ENCODE assay signal across 29 mouse cellular contexts in the genomic region with DNA sequence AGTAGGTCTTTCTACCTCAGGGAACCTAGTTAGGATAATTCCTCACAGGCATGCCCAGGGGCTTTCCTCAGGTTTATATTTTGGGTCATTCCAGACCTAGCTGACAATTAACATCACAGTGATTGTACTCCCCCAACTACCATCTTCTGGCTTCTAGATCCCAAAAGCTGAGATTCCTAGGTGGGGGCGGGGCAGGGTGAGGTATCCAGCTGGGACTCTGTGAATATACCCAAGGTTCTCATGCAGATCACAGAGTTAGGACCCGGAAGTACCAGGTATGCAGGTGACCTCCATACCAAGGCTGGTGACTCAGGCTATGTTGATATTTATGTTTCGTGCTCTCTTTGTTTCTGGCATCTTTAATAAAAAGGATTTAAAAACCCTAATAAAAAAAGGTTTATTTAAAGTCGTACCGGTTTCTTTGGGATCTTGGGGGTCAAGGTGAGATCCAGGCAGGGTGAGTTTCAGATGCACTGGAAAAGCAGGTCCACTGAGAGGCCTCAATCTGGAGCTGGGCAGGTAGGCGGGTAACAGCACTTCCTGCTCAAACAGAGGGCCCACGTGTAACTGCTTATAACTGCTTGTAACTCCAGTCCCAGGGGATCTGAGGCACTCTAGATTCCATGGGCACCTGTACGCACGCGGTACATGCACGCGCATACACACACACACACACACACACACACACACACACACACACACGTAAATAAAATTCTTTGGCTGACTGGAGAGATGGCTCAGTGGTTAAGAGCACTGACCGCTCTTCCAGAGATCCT. TPM values are rescaled to one million over a fixed set of nuclear protein-coding genes. Genes with fewer than 3 reads are reported as not detected.
DNase-seq lines count a peak whose midpoint lies in the region; ATAC-seq and TF ChIP-seq lines count a peak whose summit lies in the region.
"Had no signal": no experiment of that assay in that cellular context is flagged by ENCODE, and none has a peak within 500 bp of the region (broad histone marks: within the 10 kb centered on the region; RNA-seq: fewer than 3 reads in every experiment).

No protein-coding gene starts in this region.

- no peak for TF ChIP-seq EP300 in ES-Bruce4 (IDR thresholded peaks at IDR 0.05; ENCODE audit: insufficient read depth, low read depth, low read length)

- no peaks in the 10 kb centered on the region for H3K9me3 ChIP-seq in intestine, embryonic 15.5 days
- H3K9me3 ChIP-seq in intestine, embryonic 16.5 days (ENCODE audit: control insufficient read depth, low read length), result no peaks in the 10 kb centered on the region
- H3K9me3 ChIP-seq in ES-Bruce4 (replicated peaks; ENCODE audit: control insufficient read depth, insufficient read depth, low read length, poor library complexity, severe bottlenecking), result no peaks in the 10 kb centered on the region
- H3K9me3 ChIP-seq in heart, embryonic 12.5 days (replicated peaks), result no peaks in the 10 kb centered on the region
- H3K9me3 ChIP-seq: embryonic facial prominence, embryonic 10.5 days; embryonic facial prominence, embryonic 13.5 days; forebrain, embryonic 12.5 days; forebrain, embryonic 15.5 days; heart, embryonic 13.5 days; hindbrain, embryonic 15.5 days had no signal

- TF ChIP-seq CTCF in ES-Bruce4 (IDR thresholded peaks at IDR 0.05; ENCODE audit: low read depth, low read length), result no peak
- TF ChIP-seq CTCF in small intestine, adult 2 months (IDR thresholded peaks at IDR 0.05; ENCODE audit: extremely low read depth, insufficient read length, insufficient replicate concordance, low read depth, low read length), result no peak

- peaks cover 19% of the 10 kb centered on the region for H3K4me1 ChIP-seq in intestine, embryonic 15.5 days (replicated peaks)
- peaks cover 19% of the 10 kb centered on the region for H3K4me1 ChIP-seq in intestine, embryonic 16.5 days (ENCODE audit: control insufficient read depth, insufficient read depth, low read length)
- H3K4me1 ChIP-seq in ES-Bruce4 (ENCODE audit: control insufficient read depth, insufficient read depth, low read length), result peaks cover 21% of the 10 kb centered on the region
- peaks cover 52% of the 10 kb centered on the region for H3K4me1 ChIP-seq in small intestine, adult 2 months (ENCODE audit: control insufficient read depth, insufficient read depth, insufficient read length, low read length)
- H3K4me1 ChIP-seq in heart, embryonic 12.5 days (replicated peaks), result peaks cover 8% of the 10 kb centered on the region; the same call in 1 of the 2 replicates
- H3K4me1 ChIP-seq: embryonic facial prominence, embryonic 13.5 days; forebrain, embryonic 12.5 days; forebrain, embryonic 15.5 days; hindbrain, embryonic 15.5 days had no signal

- no peaks in the 10 kb centered on the region for H3K36me3 ChIP-seq in intestine, embryonic 15.5 days
- H3K36me3 ChIP-seq in intestine, embryonic 16.5 days (ENCODE audit: control insufficient read depth, insufficient read depth, low read length), result no peaks in the 10 kb centered on the region
- no peaks in the 10 kb centered on the region for H3K36me3 ChIP-seq in ES-Bruce4 (ENCODE audit: control insufficient read depth, insufficient read depth, low read length, poor library complexity, severe bottlenecking)
- 0 out of 2 replicates have a peak, but pooled peaks cover 1% of the 10 kb centered on the region for H3K36me3 ChIP-seq in small intestine, adult 2 months (ENCODE audit: control insufficient read depth, insufficient read depth, low read length)
- no peaks in the 10 kb centered on the region for H3K36me3 ChIP-seq in heart, embryonic 12.5 days
- H3K36me3 ChIP-seq: embryonic facial prominence, embryonic 10.5 days; embryonic facial prominence, embryonic 13.5 days; forebrain, embryonic 12.5 days; forebrain, embryonic 15.5 days; heart, embryonic 13.5 days; hindbrain, embryonic 15.5 days had no signal

- TF ChIP-seq POLR2A in ES-Bruce4 (IDR thresholded peaks at IDR 0.05; ENCODE audit: insufficient read depth, low read length), result peak; percentile 52
- no peak for TF ChIP-seq POLR2A in small intestine, adult 2 months (IDR thresholded peaks at IDR 0.05; ENCODE audit: low read depth, low read length)

- no peak overlapping the region for H3K4me3 ChIP-seq in intestine, embryonic 15.5 days (replicated peaks)
- no peak overlapping the region for H3K4me3 ChIP-seq in intestine, embryonic 16.5 days (ENCODE audit: low read length)
- no peak overlapping the region for H3K4me3 ChIP-seq in ES-Bruce4 (ENCODE audit: low read depth, low read length)
- no peak overlapping the region for H3K4me3 ChIP-seq in small intestine, adult 2 months (ENCODE audit: low read depth, low read length)
- no peak overlapping the region for H3K4me3 ChIP-seq in heart, embryonic 12.5 days
- H3K4me3 ChIP-seq: embryonic facial prominence, embryonic 10.5 days; embryonic facial prominence, embryonic 13.5 days; erythroblast, embryonic 14.5 days; forebrain, embryonic 12.5 days; forebrain, embryonic 15.5 days; heart, adult 2 months; heart, embryonic 13.5 days; hindbrain, embryonic 15.5 days had no signal

- 78% methylated on average over 14 of the region's 14 CpGs for WGBS in intestine, embryonic 15.5 days
- 72% methylated on average over 14 of the region's 14 CpGs for WGBS in intestine, embryonic 16.5 days
- 69% methylated on average over 14 of the region's 14 CpGs for WGBS in small intestine, adult 2 months
- 84% methylated on average over 14 of the region's 14 CpGs for WGBS in heart, embryonic 12.5 days

- H3K9ac ChIP-seq in intestine, embryonic 15.5 days, result no peak overlapping the region
- no peak overlapping the region for H3K9ac ChIP-seq in intestine, embryonic 16.5 days (ENCODE audit: low read depth, low read length)
- H3K9ac ChIP-seq in ES-Bruce4 (ENCODE audit: low read depth, poor library complexity, severe bottlenecking), result no peak overlapping the region
- no peak overlapping the region for H3K9ac ChIP-seq in heart, embryonic 12.5 days
- H3K9ac ChIP-seq: embryonic facial prominence, embryonic 13.5 days; forebrain, embryonic 12.5 days; forebrain, embryonic 15.5 days; heart, embryonic 13.5 days; hindbrain, embryonic 15.5 days had no signal

- DNase-seq in R1 (ENCODE audit: low read depth, low spot score), result peak; percentile 69
- no peak for DNase-seq in cerebellum, postnatal 14 days
- no peak for DNase-seq in thymus, postnatal 0 days (ENCODE audit: low spot score)
- DNase-seq: adrenal gland, adult 2 months; adrenal gland, postnatal 14 days; cerebellum, adult 11 months; cerebellum, adult 2 months; cerebellum, adult 9-11 months; cerebellum, postnatal 36 days; embryo, embryonic 11 days; gastrocnemius, postnatal 10 days; gastrocnemius, postnatal 36 days; heart, adult 2 months; heart, postnatal 14 days; heart, postnatal 4 days; kidney, adult 2 months had no signal

- no peak overlapping the region for H3K4me2 ChIP-seq in intestine, embryonic 15.5 days (replicated peaks)
- no peak overlapping the region for H3K4me2 ChIP-seq in intestine, embryonic 16.5 days (ENCODE audit: low read depth, low read length)
- H3K4me2 ChIP-seq in heart, embryonic 12.5 days, result no peak overlapping the region
- H3K4me2 ChIP-seq: embryonic facial prominence, embryonic 13.5 days; forebrain, embryonic 12.5 days; forebrain, embryonic 15.5 days; heart, embryonic 13.5 days; hindbrain, embryonic 15.5 days had no signal

- ATAC-seq in intestine, embryonic 15.5 days, result peak; percentile 42; the same call in 1 of the 2 replicates
- ATAC-seq in intestine, embryonic 16.5 days, result no peak; the same call in 1 of the 2 replicates
- no peak for ATAC-seq in heart, embryonic 12.5 days (ENCODE audit: insufficient number of reproducible peaks, low FRiP score)
- ATAC-seq: forebrain, embryonic 15.5 days had no signal

- no peaks in the 10 kb centered on the region for H3K27me3 ChIP-seq in intestine, embryonic 15.5 days (replicated peaks)
- H3K27me3 ChIP-seq in intestine, embryonic 16.5 days (replicated peaks; ENCODE audit: control insufficient read depth, insufficient read depth, low read length), result no peaks in the 10 kb centered on the region
- no peaks in the 10 kb centered on the region for H3K27me3 ChIP-seq in ES-Bruce4 (ENCODE audit: control insufficient read depth, insufficient read depth, low read length, poor library complexity, severe bottlenecking)
- no peaks in the 10 kb centered on the region for H3K27me3 ChIP-seq in small intestine, adult 2 months (ENCODE audit: control insufficient read depth, insufficient read depth, low read length)
- 0 out of 2 replicates have a peak, but pooled peaks cover 8% of the 10 kb centered on the region for H3K27me3 ChIP-seq in heart, embryonic 12.5 days (replicated peaks)
- H3K27me3 ChIP-seq: embryonic facial prominence, embryonic 13.5 days; forebrain, embryonic 12.5 days; forebrain, embryonic 15.5 days; heart, embryonic 13.5 days; hindbrain, embryonic 15.5 days had no signal

- no peak overlapping the region for H3K27ac ChIP-seq in intestine, embryonic 15.5 days
- no peak overlapping the region for H3K27ac ChIP-seq in intestine, embryonic 16.5 days (ENCODE audit: low read length)
- H3K27ac ChIP-seq in ES-Bruce4 (ENCODE audit: insufficient read depth, low read length), result no peak overlapping the region
- peak overlapping the region; percentile 23 for H3K27ac ChIP-seq in small intestine, adult 2 months (ENCODE audit: insufficient read depth, low read depth, low read length)
- no peak overlapping the region for H3K27ac ChIP-seq in heart, embryonic 12.5 days (ENCODE audit: poor library complexity, severe bottlenecking)
- H3K27ac ChIP-seq: embryonic facial prominence, embryonic 10.5 days; embryonic facial prominence, embryonic 13.5 days; forebrain, embryonic 12.5 days; forebrain, embryonic 15.5 days; heart, embryonic 13.5 days; hindbrain, embryonic 15.5 days had no signal

RNA-seq across cellular contexts. Expression of a gene that starts 31.8 kb away (rescaled TPM):
- polyA plus RNA-seq in intestine, embryonic 15.5 days (2015; fragmentation: Nextera tagmentation; extraction: Ambion mirVana), result 0.26 and 0.32 TPM in 2 replicates
- polyA plus RNA-seq in intestine, embryonic 16.5 days (2015; fragmentation: Nextera tagmentation; extraction: Ambion mirVana), result 0.34 and 0.81 TPM in 2 replicates
- not detected in 2 replicates for polyA plus RNA-seq in ES-Bruce4 (2011; ENCODE audit: insufficient read depth, insufficient read length, low read depth, missing spikeins)
- polyA plus RNA-seq in small intestine, adult 2 months (2012; rRNA removed), result 0.25 and 1.6 TPM in 2 replicates
- polyA plus RNA-seq in thymus, postnatal 0 days (2015; fragmentation: Nextera tagmentation; extraction: Ambion mirVana), result 0.94 and 1.2 TPM in 2 replicates
- polyA plus RNA-seq in heart, embryonic 12.5 days (2016; fragmentation: Nextera tagmentation; extraction: Ambion mirVana), result 0.22 TPM in 1 of 2 replicates, not detected in the other
- polyA plus RNA-seq: embryonic facial prominence, embryonic 10.5 days; embryonic facial prominence, embryonic 13.5 days; erythroblast, embryonic 14.5 days; forebrain, embryonic 12.5 days; forebrain, embryonic 15.5 days; hindbrain, embryonic 11.5 days; hindbrain, embryonic 15.5 days had no signal

RNA-seq across cellular contexts. Expression of a gene that starts 34.9 kb away (rescaled TPM):
- polyA plus RNA-seq in intestine, embryonic 15.5 days (2015; fragmentation: Nextera tagmentation; extraction: Ambion mirVana), result 43.5 and 45.9 TPM in 2 replicates
- 52.9 and 58.7 TPM in 2 replicates for polyA plus RNA-seq in intestine, embryonic 16.5 days (2015; fragmentation: Nextera tagmentation; extraction: Ambion mirVana)
- polyA plus RNA-seq in ES-Bruce4 (2011; ENCODE audit: insufficient read depth, insufficient read length, low read depth, missing spikeins), result 75.7 and 90.3 TPM in 2 replicates
- polyA plus RNA-seq in small intestine, adult 2 months (2012; rRNA removed), result 93.3 and 233 TPM in 2 replicates
- polyA plus RNA-seq in thymus, postnatal 0 days (2015; fragmentation: Nextera tagmentation; extraction: Ambion mirVana), result 105 and 114 TPM in 2 replicates
- 9.8 and 11.3 TPM in 2 replicates for polyA plus RNA-seq in heart, embryonic 12.5 days (2016; fragmentation: Nextera tagmentation; extraction: Ambion mirVana)

RNA-seq across cellular contexts. Expression of a gene that starts 54.3 kb away (rescaled TPM):
- polyA plus RNA-seq in intestine, embryonic 15.5 days (2015; fragmentation: Nextera tagmentation; extraction: Ambion mirVana), result 1.2 and 1.7 TPM in 2 replicates
- 1.7 and 2.4 TPM in 2 replicates for polyA plus RNA-seq in intestine, embryonic 16.5 days (2015; fragmentation: Nextera tagmentation; extraction: Ambion mirVana)
- 1.1 and 2.8 TPM in 2 replicates for polyA plus RNA-seq in ES-Bruce4 (2011; ENCODE audit: insufficient read depth, insufficient read length, low read depth, missing spikeins)
- 5.8 and 12.4 TPM in 2 replicates for polyA plus RNA-seq in small intestine, adult 2 months (2012; rRNA removed)
- polyA plus RNA-seq in thymus, postnatal 0 days (2015; fragmentation: Nextera tagmentation; extraction: Ambion mirVana), result 24.2 and 25.5 TPM in 2 replicates
- 0.19 and 0.27 TPM in 2 replicates for polyA plus RNA-seq in heart, embryonic 12.5 days (2016; fragmentation: Nextera tagmentation; extraction: Ambion mirVana)
- polyA plus RNA-seq: embryonic facial prominence, embryonic 10.5 days; embryonic facial prominence, embryonic 13.5 days; erythroblast, embryonic 14.5 days; forebrain, embryonic 12.5 days; forebrain, embryonic 15.5 days; hindbrain, embryonic 11.5 days had no signal
